Mouse (Mus musculus) lung, adult 2 months (tissue): Measurements from ENCODE around the gene Dnajb6.

Experiments
- CTCF ChIP-seq: fragments of 200-500 bp; IDR thresholded peaks from 2 replicates; pipeline ENCODE4 v1.5.1; 2011; ENCODE audit warnings: mild to moderate bottlenecking, low read length, control low read depth; ENCODE audit not compliant: insufficient read depth
- POLR2A ChIP-seq: fragments of 200-500 bp; IDR thresholded peaks from 2 replicates; pipeline ENCODE4 v1.6.1; 2011; ENCODE audit warnings: low read depth, mild to moderate bottlenecking, control low read depth, low read length, borderline replicate concordance; ENCODE audit errors: extremely low read depth

GRCm38 (mm10) chr5:29775437-29775836 is 39.9 kb downstream of the Dnajb6 start:
- TF ChIP-seq POLR2A: no peak
- no peak for TF ChIP-seq CTCF
